Comparison of ENCODE assay signal across 31 mouse cellular contexts in genomic region chr17:74078776-74079495, GRCm38 (mm10). TPM values are rescaled to one million over a fixed set of nuclear protein-coding genes. Genes with fewer than 3 reads are reported as not detected.
DNase-seq lines count a peak whose midpoint lies in the region; ATAC-seq and TF ChIP-seq lines count a peak whose summit lies in the region.
"Had no signal": no experiment of that assay in that cellular context is flagged by ENCODE, and none has a peak within 500 bp of the region (broad histone marks: within the 10 kb centered on the region; RNA-seq: fewer than 3 reads in every experiment).

No protein-coding gene starts in this region.

- peaks cover 5% of the 10 kb centered on the region; the same call in 1 of the 2 replicates for H3K79me2 ChIP-seq in liver, adult 2 months (ENCODE audit: control insufficient read depth, insufficient read depth, low read length)

- peak overlapping the region; percentile 66 for H3K9ac ChIP-seq in liver, adult 2 months (ENCODE audit: low read depth, low read length)
- H3K9ac ChIP-seq in liver, embryonic 12.5 days: no peak overlapping the region
- H3K9ac ChIP-seq in hindbrain, embryonic 16.5 days (ENCODE audit: low read depth, low read length): no peak overlapping the region
- H3K9ac ChIP-seq: embryonic facial prominence, embryonic 13.5 days; forebrain, embryonic 15.5 days; heart, embryonic 12.5 days; hindbrain, embryonic 13.5 days; limb, embryonic 12.5 days; liver, embryonic 13.5 days; midbrain, embryonic 13.5 days had no signal

- peaks cover 7% of the 10 kb centered on the region for H3K4me1 ChIP-seq in liver, adult 2 months (ENCODE audit: control insufficient read depth, insufficient read depth, low read length)
- no peaks in the 10 kb centered on the region for H3K4me1 ChIP-seq in liver, embryonic 12.5 days
- no peaks in the 10 kb centered on the region for H3K4me1 ChIP-seq in hindbrain, embryonic 16.5 days (ENCODE audit: control insufficient read depth, insufficient read depth, low read depth, low read length)
- H3K4me1 ChIP-seq: embryonic facial prominence, embryonic 13.5 days; forebrain, embryonic 10.5 days; forebrain, embryonic 15.5 days; heart, embryonic 12.5 days; hindbrain, embryonic 13.5 days; limb, embryonic 12.5 days; liver, embryonic 13.5 days; midbrain, embryonic 13.5 days had no signal

- H3K27me3 ChIP-seq in liver, adult 2 months (ENCODE audit: control insufficient read depth, insufficient read depth, low read length): no peaks in the 10 kb centered on the region
- no peaks in the 10 kb centered on the region for H3K27me3 ChIP-seq in liver, embryonic 12.5 days (replicated peaks)
- H3K27me3 ChIP-seq in hindbrain, embryonic 16.5 days (replicated peaks; ENCODE audit: control insufficient read depth, insufficient read depth, low read length): no peaks in the 10 kb centered on the region
- H3K27me3 ChIP-seq: embryonic facial prominence, embryonic 13.5 days; forebrain, embryonic 15.5 days; heart, embryonic 12.5 days; hindbrain, embryonic 13.5 days; limb, embryonic 12.5 days; liver, embryonic 13.5 days; midbrain, embryonic 13.5 days had no signal

- TF ChIP-seq POLR2A in liver, adult 2 months (IDR thresholded peaks at IDR 0.05; ENCODE audit: extremely low read depth, insufficient read depth, low read length): no peak

- H3K27ac ChIP-seq in liver, adult 2 months (replicated peaks; ENCODE audit: insufficient read depth, low read depth, low read length): peak overlapping the region; percentile 87
- no peak overlapping the region for H3K27ac ChIP-seq in liver, embryonic 12.5 days
- H3K27ac ChIP-seq in hindbrain, embryonic 16.5 days (ENCODE audit: low read depth, low read length): no peak overlapping the region
- H3K27ac ChIP-seq: embryonic facial prominence, embryonic 13.5 days; forebrain, embryonic 10.5 days; forebrain, embryonic 15.5 days; gastrocnemius, adult 2 months; heart, adult 2 months; hindbrain, embryonic 13.5 days; limb, embryonic 12.5 days; liver, embryonic 13.5 days; macrophage; midbrain, embryonic 13.5 days had no signal

- H3K4me3 ChIP-seq in liver, adult 2 months (ENCODE audit: insufficient read depth, low read depth, low read length): peak overlapping the region; percentile 57
- H3K4me3 ChIP-seq in liver, embryonic 12.5 days: no peak overlapping the region
- no peak overlapping the region for H3K4me3 ChIP-seq in hindbrain, embryonic 16.5 days (ENCODE audit: low read length)
- H3K4me3 ChIP-seq: embryonic facial prominence, embryonic 13.5 days; forebrain, embryonic 10.5 days; forebrain, embryonic 15.5 days; gastrocnemius, adult 2 months; heart, adult 2 months; heart, embryonic 12.5 days; hindbrain, embryonic 13.5 days; limb, embryonic 12.5 days; liver, embryonic 13.5 days; midbrain, embryonic 13.5 days had no signal

- no peak overlapping the region for H3K4me2 ChIP-seq in liver, embryonic 12.5 days
- H3K4me2 ChIP-seq in hindbrain, embryonic 16.5 days (ENCODE audit: low read length): no peak overlapping the region
- H3K4me2 ChIP-seq: embryonic facial prominence, embryonic 13.5 days; forebrain, embryonic 15.5 days; heart, embryonic 12.5 days; hindbrain, embryonic 13.5 days; limb, embryonic 12.5 days; liver, embryonic 13.5 days; midbrain, embryonic 13.5 days had no signal

- no peak for ATAC-seq in liver, embryonic 12.5 days
- no peak for ATAC-seq in hindbrain, embryonic 16.5 days
- ATAC-seq: forebrain, embryonic 15.5 days; midbrain, embryonic 13.5 days had no signal

- 32% methylated on average over 13 of the region's 13 CpGs for WGBS in liver, adult 2 months
- 71% methylated on average over 13 of the region's 13 CpGs for WGBS in liver, embryonic 12.5 days (ENCODE audit: insufficient replicate concordance)
- WGBS in hindbrain, embryonic 16.5 days: 91% methylated on average over 13 of the region's 13 CpGs

- TF ChIP-seq CTCF in liver, adult 2 months (IDR thresholded peaks at IDR 0.05; ENCODE audit: low read depth, low read length): no peak

- no peaks in the 10 kb centered on the region for H3K36me3 ChIP-seq in liver, adult 2 months (ENCODE audit: control insufficient read depth, insufficient read depth, low read length)
- H3K36me3 ChIP-seq in liver, embryonic 12.5 days: no peaks in the 10 kb centered on the region
- H3K36me3 ChIP-seq in hindbrain, embryonic 16.5 days (ENCODE audit: control insufficient read depth, insufficient read depth, low read length): no peaks in the 10 kb centered on the region
- H3K36me3 ChIP-seq: embryonic facial prominence, embryonic 13.5 days; forebrain, embryonic 10.5 days; forebrain, embryonic 15.5 days; G1E; heart, embryonic 12.5 days; hindbrain, embryonic 13.5 days; limb, embryonic 12.5 days; liver, embryonic 13.5 days; midbrain, embryonic 13.5 days had no signal

- peak; percentile 97 for DNase-seq in liver, adult 2 months (ENCODE audit: extremely low read depth, low read depth, low spot score)
- peak; percentile 68 to 76 for DNase-seq in kidney, adult 8-10 months
- peak; percentile 34 for DNase-seq in kidney, postnatal 10 days
- no peak for DNase-seq in layer of hippocampus, adult 18-20 months (ENCODE audit: low spot score in 2 of 2)
- DNase-seq in cerebellum, adult 11 months: no peak
- DNase-seq: adrenal gland, postnatal 14 days; cerebellum, adult 11-12 months; cerebellum, adult 9-11 months; gastrocnemius, adult 2 months; heart, adult 2 months; heart, postnatal 4 days; layer of hippocampus, postnatal 36 days; liver, embryonic 13.5 days; lung, adult 2 months; lung, postnatal 10 days had no signal

- no peaks in the 10 kb centered on the region for H3K9me3 ChIP-seq in liver, embryonic 12.5 days (replicated peaks)
- H3K9me3 ChIP-seq in hindbrain, embryonic 16.5 days (ENCODE audit: control insufficient read depth, low read length): no peaks in the 10 kb centered on the region
- H3K9me3 ChIP-seq: embryonic facial prominence, embryonic 13.5 days; forebrain, embryonic 10.5 days; forebrain, embryonic 15.5 days; G1E; hindbrain, embryonic 13.5 days; limb, embryonic 12.5 days; liver, embryonic 13.5 days; midbrain, embryonic 13.5 days had no signal

RNA-seq across cellular contexts. Expression of gene Srd5a2, which starts 31.2 kb away (rescaled TPM):
- 1.8 and 4.0 TPM in 2 replicates for total RNA-seq in liver, adult 2 months (2014; rRNA removed)
- polyA plus RNA-seq in liver, adult 2 months (2012; rRNA removed): 0.60 and 1.6 TPM in 2 replicates
- not detected in 2 replicates for polyA plus RNA-seq in liver, embryonic 12.5 days (2016; fragmentation: Nextera tagmentation; extraction: Ambion mirVana)
- total RNA-seq in layer of hippocampus, adult 18-20 months (2021): not detected
- 0.15 and 0.19 TPM in 2 replicates for polyA plus RNA-seq in hindbrain, embryonic 16.5 days (2015; fragmentation: Nextera tagmentation; extraction: Ambion mirVana)
- total RNA-seq: G1E; gastrocnemius, adult 2 months; gastrocnemius, postnatal 4 days; heart, postnatal 4 days; layer of hippocampus, postnatal 36 days; left cerebral cortex, postnatal 25 days; megakaryocyte-erythroid progenitor cell, adult 5-6 weeks; monocyte, adult 5-6 weeks had no signal
- polyA plus RNA-seq: embryonic facial prominence, embryonic 13.5 days; forebrain, embryonic 10.5 days; forebrain, embryonic 15.5 days; G1E; heart, adult 2 months; heart, embryonic 12.5 days; heart, postnatal 0 days; hindbrain, embryonic 13.5 days; liver, embryonic 13.5 days; lung, adult 2 months; macrophage; midbrain, embryonic 13.5 days had no signal

Comparison
In these comparisons a context has a peak if more than half of its experiments do, and no peak if none do; other contexts are left out.
1. DNase-seq: peak in liver, adult 2 months (single experiment), kidney, adult 8-10 months (2 of 2) and kidney, postnatal 10 days (single experiment); none in layer of hippocampus, adult 18-20 months (0 of 2) and cerebellum, adult 11 months (single experiment).